Mouse (Mus musculus): ENCODE measurements around the gene Rmi1. TPM values are rescaled to one million over a fixed set of nuclear protein-coding genes. Genes with fewer than 3 reads are reported as not detected.

Gene Rmi1
- 16.7 TPM for polyA plus RNA-seq (2014; fragmentation: Illumina TruSeq; extraction: RNeasy Lipid Tissue Mini Kit (QIAGEN cat#74804); ENCODE audit: low read depth, low replicate concordance)

GRCm38 (mm10) chr13:58402003-58402743 lies at the start of gene Rmi1:
TSS of gene Rmi1 (plus strand) at chr13:58402248.

GRCm38 (mm10) chr13:58358629-58359303 lies 43.3 kb upstream of the Rmi1 start, which contains the start of gene Kif27:
TSS of gene Kif27 (minus strand) at chr13:58359122.

GRCm38 (mm10) chr13:58384779-58385546 lies 17.1 kb upstream of the Rmi1 start, which contains the start of gene 2210016F16Rik:
TSS of gene 2210016F16Rik (minus strand) at chr13:58385225.

GRCm38 (mm10) chr13:58403243-58403642 lies 1.2 kb downstream of the Rmi1 start, which contains the start of gene Hnrnpk:
TSS of gene Hnrnpk (minus strand) at chr13:58403343.

Other genes starting within 250 kb of the Rmi1 start
- gene Idnk, start 244.6 kb upstream of the Rmi1 start, polyA plus RNA-seq (2014; fragmentation: Illumina TruSeq; extraction: RNeasy Lipid Tissue Mini Kit (QIAGEN cat#74804); ENCODE audit: low read depth, low replicate concordance), result 25.6 TPM
- gene Ubqln1, start 186.6 kb upstream of the Rmi1 start, polyA plus RNA-seq (2014; fragmentation: Illumina TruSeq; extraction: RNeasy Lipid Tissue Mini Kit (QIAGEN cat#74804); ENCODE audit: low read depth, low replicate concordance), result 45.7 TPM
- 38.2 TPM for gene Gkap1, start 126.5 kb upstream of the Rmi1 start, polyA plus RNA-seq (2014; fragmentation: Illumina TruSeq; extraction: RNeasy Lipid Tissue Mini Kit (QIAGEN cat#74804); ENCODE audit: low read depth, low replicate concordance)
- gene Kif27, start 43.1 kb upstream of the Rmi1 start, polyA plus RNA-seq (2014; fragmentation: Illumina TruSeq; extraction: RNeasy Lipid Tissue Mini Kit (QIAGEN cat#74804); ENCODE audit: low read depth, low replicate concordance), result not detected
- gene 2210016F16Rik, start 17.0 kb upstream of the Rmi1 start, polyA plus RNA-seq (2014; fragmentation: Illumina TruSeq; extraction: RNeasy Lipid Tissue Mini Kit (QIAGEN cat#74804); ENCODE audit: low read depth, low replicate concordance), result 16.2 TPM
- 281 TPM for gene Hnrnpk, start 1.1 kb downstream of the Rmi1 start, polyA plus RNA-seq (2014; fragmentation: Illumina TruSeq; extraction: RNeasy Lipid Tissue Mini Kit (QIAGEN cat#74804); ENCODE audit: low read depth, low replicate concordance)
- not detected for gene Slc28a3, start 208.6 kb downstream of the Rmi1 start, polyA plus RNA-seq (2014; fragmentation: Illumina TruSeq; extraction: RNeasy Lipid Tissue Mini Kit (QIAGEN cat#74804); ENCODE audit: low read depth, low replicate concordance)

Data from heart, adult 10 weeks (tissue).